Mouse (Mus musculus): Measurements from ENCODE around the gene Sorbs2. TPM values are rescaled to one million over a fixed set of nuclear protein-coding genes. Genes with fewer than 3 reads are reported as not detected.
A peak's percentile ranks its signal among the peaks of the same experiment; 100 is the strongest.

The Sorbs2 gene
- polyA plus RNA-seq, 1 experiment, result 13.9 TPM

DNA sequence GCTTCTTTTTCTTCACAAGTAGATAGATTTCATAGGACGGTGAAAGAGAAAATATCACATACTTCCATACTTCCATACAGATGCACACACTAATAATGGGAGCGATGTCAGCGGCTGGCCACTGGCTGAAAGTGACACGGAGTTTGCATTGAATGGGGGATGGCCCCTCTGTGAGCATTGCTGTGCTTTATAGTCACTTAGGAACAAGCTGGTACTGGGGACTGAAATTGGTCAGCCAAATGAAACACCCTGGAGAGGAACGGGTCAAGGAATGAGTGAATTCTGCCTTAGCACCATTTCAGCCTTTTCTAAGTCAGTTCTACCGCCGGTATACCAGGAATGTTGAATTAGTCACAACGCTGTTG is 121.5 kb downstream of the Sorbs2 start:
- WGBS, result 37% methylated on average over 8 of the region's 8 CpGs
- no peak for DNase-seq
- peak overlapping the region; percentile 24 for H3K4me3 ChIP-seq (ENCODE audit: insufficient read depth, low read depth, low read length)
- TF ChIP-seq POLR2A (IDR thresholded peaks at IDR 0.05; ENCODE audit: low read depth, low read length) (no peak), CTCF (conservative IDR thresholded peaks at IDR 0.05; ENCODE audit: insufficient read depth, insufficient read length, low read depth, low read length) (no peak)
- no peaks in the 10 kb centered on the region for H3K27me3 ChIP-seq (replicated peaks; ENCODE audit: control insufficient read depth, insufficient read depth, low read length)
- no peaks in the 10 kb centered on the region for H3K36me3 ChIP-seq (ENCODE audit: control insufficient read depth, insufficient read depth, low read length)
- no peak overlapping the region for H3K27ac ChIP-seq (ENCODE audit: insufficient read depth, low read depth, low read length)
- no peaks in the 10 kb centered on the region; the same call in 1 of the 2 replicates for H3K4me1 ChIP-seq (ENCODE audit: control insufficient read depth, insufficient read depth, low read length)

DNA sequence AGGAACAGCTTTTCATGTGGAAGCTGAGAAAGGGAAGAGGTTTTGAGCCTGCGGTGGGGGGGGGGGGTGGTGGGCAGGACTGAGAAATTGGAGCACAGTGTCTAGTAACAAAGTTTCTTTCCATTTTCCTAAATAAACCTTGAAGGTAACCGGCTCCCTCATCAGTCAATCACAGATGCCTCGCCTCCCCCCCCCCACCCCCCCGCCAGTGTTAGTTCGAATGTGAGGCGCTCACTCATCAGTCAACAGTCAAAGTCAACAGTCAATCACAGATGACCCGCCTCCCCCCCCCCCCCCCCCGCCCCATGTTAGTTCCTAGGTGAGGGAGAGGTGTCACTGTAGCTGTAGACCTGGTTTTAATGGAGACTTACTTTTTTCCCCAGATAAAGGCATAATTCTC is 123.4 kb downstream of the Sorbs2 start:
- Histone ChIP-seq H3K4me1 (ENCODE audit: control insufficient read depth, insufficient read depth, low read length) (peaks cover 5% of the 10 kb centered on the region; the same call in 1 of the 2 replicates), H3K27ac (ENCODE audit: insufficient read depth, low read depth, low read length) (no peak overlapping the region)

DNA sequence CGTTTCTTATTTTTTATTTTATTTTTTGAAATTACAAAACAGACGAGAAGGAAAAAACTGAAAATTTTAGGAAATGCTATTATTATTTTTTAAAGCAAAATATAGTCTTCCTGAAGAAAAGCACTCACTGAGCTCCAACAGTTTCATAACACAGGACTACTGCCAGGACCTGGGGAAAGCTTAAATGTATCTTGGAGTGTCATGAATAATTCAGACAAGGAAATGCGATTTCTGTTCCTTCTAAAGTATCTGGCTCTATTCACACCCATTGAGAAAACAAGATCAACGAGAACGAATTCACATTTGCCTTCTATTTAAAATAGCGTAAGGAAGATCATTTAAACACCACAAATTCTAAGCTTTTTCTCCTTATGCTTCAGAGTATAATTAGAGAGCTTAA is 127.6 kb downstream of the Sorbs2 start:
- Histone ChIP-seq H3K27me3 (replicated peaks; ENCODE audit: control insufficient read depth, insufficient read depth, low read length) (no peaks in the 10 kb centered on the region), H3K4me3 (ENCODE audit: insufficient read depth, low read depth, low read length) (no peak overlapping the region), H3K4me1 (ENCODE audit: control insufficient read depth, insufficient read depth, low read length) (peaks cover 6% of the 10 kb centered on the region; the same call in 1 of the 2 replicates), H3K36me3 (ENCODE audit: control insufficient read depth, insufficient read depth, low read length) (no peaks in the 10 kb centered on the region), H3K27ac (ENCODE audit: insufficient read depth, low read depth, low read length) (no peak overlapping the region)
- TF ChIP-seq POLR2A (IDR thresholded peaks at IDR 0.05; ENCODE audit: low read depth, low read length), result no peak
- TF ChIP-seq CTCF (conservative IDR thresholded peaks at IDR 0.05; ENCODE audit: insufficient read depth, insufficient read length, low read depth, low read length), result no peak
- 69% methylated on average over 6 of the region's 6 CpGs for WGBS
- no peak for DNase-seq

More for the DNA sequence above, 123.4 kb downstream of the Sorbs2 start:
- H3K27me3 ChIP-seq (replicated peaks; ENCODE audit: control insufficient read depth, insufficient read depth, low read length), result no peaks in the 10 kb centered on the region
- no peaks in the 10 kb centered on the region for H3K36me3 ChIP-seq (ENCODE audit: control insufficient read depth, insufficient read depth, low read length)
- no peak for DNase-seq
- TF ChIP-seq CTCF (conservative IDR thresholded peaks at IDR 0.05; ENCODE audit: insufficient read depth, insufficient read length, low read depth, low read length) (no peak), POLR2A (IDR thresholded peaks at IDR 0.05; ENCODE audit: low read depth, low read length) (no peak)
- whole genome bisulfite sequencing, result 78% methylated on average over 7 of the region's 8 CpGs
- H3K4me3 ChIP-seq (ENCODE audit: insufficient read depth, low read depth, low read length), result no peak overlapping the region

DNA sequence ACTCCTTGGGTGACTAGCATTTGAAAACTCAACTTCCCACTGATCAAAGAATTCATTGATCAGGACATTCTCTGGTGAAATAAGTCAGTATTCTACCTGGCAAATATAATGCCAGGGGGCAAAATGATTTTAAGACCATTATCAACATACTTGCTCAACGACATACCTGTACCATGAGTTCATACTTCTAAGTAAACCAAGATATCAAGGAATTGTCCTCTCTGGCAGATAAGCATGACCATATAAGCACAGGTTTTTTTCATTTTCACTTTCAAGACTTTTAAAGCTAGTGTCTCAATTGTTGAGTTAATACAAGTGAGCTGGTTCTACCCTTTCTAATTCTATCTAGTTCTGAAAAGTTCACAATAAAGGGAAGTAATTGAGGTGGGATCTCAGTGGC is 130.2 kb downstream of the Sorbs2 start:
- no peak overlapping the region for H3K4me3 ChIP-seq (ENCODE audit: insufficient read depth, low read depth, low read length)
- no peak overlapping the region for H3K27ac ChIP-seq (ENCODE audit: insufficient read depth, low read depth, low read length)
- H3K36me3 ChIP-seq (ENCODE audit: control insufficient read depth, insufficient read depth, low read length), result no peaks in the 10 kb centered on the region
- no peak for DNase-seq
- no peak for TF ChIP-seq CTCF (conservative IDR thresholded peaks at IDR 0.05; ENCODE audit: insufficient read depth, insufficient read length, low read depth, low read length)
- TF ChIP-seq POLR2A (IDR thresholded peaks at IDR 0.05; ENCODE audit: low read depth, low read length), result no peak
- WGBS, result 84% methylated on average over 1 of the region's 1 CpGs
- peaks cover 6% of the 10 kb centered on the region; the same call in 1 of the 2 replicates for H3K4me1 ChIP-seq (ENCODE audit: control insufficient read depth, insufficient read depth, low read length)
- no peaks in the 10 kb centered on the region for H3K27me3 ChIP-seq (replicated peaks; ENCODE audit: control insufficient read depth, insufficient read depth, low read length)

DNA sequence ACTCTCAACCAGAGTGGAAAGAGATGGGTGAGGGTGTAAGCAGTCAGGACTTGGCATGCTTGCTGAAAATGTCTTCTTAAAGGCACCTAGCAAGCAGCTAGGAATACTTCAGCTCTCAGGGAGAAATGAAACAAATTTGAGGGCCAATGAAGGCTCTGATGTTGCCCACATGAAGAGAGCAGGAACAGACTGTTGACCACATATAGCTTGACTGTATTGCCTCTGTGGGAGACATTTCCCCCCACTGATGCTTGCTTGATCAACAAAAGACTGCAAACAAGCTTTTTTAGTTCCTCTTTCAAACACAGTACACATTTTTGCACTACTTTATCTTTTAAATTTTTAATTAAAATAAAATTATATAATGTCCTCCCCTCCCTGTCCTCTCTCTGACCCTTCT is 131.9 kb downstream of the Sorbs2 start:
- Histone ChIP-seq H3K27me3 (replicated peaks; ENCODE audit: control insufficient read depth, insufficient read depth, low read length) (no peaks in the 10 kb centered on the region), H3K4me3 (ENCODE audit: insufficient read depth, low read depth, low read length) (no peak overlapping the region), H3K36me3 (ENCODE audit: control insufficient read depth, insufficient read depth, low read length) (no peaks in the 10 kb centered on the region), H3K4me1 (ENCODE audit: control insufficient read depth, insufficient read depth, low read length) (peaks cover 6% of the 10 kb centered on the region; the same call in 1 of the 2 replicates), H3K27ac (ENCODE audit: insufficient read depth, low read depth, low read length) (no peak overlapping the region)
- TF ChIP-seq CTCF (conservative IDR thresholded peaks at IDR 0.05; ENCODE audit: insufficient read depth, insufficient read length, low read depth, low read length), result no peak
- no peak for TF ChIP-seq POLR2A (IDR thresholded peaks at IDR 0.05; ENCODE audit: low read depth, low read length)
- no peak for DNase-seq

DNA sequence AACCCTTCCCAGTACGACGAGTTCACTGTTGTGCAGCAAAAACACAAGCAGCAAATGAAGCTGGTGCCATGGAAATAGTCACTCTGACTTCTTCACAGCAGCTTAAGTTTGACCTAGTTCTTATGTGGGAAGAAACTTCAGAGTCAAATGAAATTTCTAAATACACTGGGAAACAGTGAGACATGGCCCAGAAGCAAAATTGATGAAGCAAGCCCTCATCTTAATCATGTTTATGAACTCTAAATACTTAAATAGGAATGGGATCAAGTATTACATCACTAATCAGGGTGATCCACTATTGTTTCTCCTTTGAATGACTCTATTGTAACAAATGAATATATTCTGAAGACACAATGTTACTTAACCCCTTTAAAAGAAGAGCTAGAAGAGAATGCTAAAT is 137.1 kb downstream of the Sorbs2 start:
- 46% methylated on average over 2 of the region's 2 CpGs for WGBS
- no peak overlapping the region for H3K27ac ChIP-seq (ENCODE audit: insufficient read depth, low read depth, low read length)
- no peak for TF ChIP-seq POLR2A (IDR thresholded peaks at IDR 0.05; ENCODE audit: low read depth, low read length)
- TF ChIP-seq CTCF (conservative IDR thresholded peaks at IDR 0.05; ENCODE audit: insufficient read depth, insufficient read length, low read depth, low read length), result no peak
- no peak for DNase-seq
- no peak overlapping the region for H3K4me3 ChIP-seq (ENCODE audit: insufficient read depth, low read depth, low read length)
- no peaks in the 10 kb centered on the region for H3K27me3 ChIP-seq (replicated peaks; ENCODE audit: control insufficient read depth, insufficient read depth, low read length)
- no peaks in the 10 kb centered on the region for H3K36me3 ChIP-seq (ENCODE audit: control insufficient read depth, insufficient read depth, low read length)
- no peaks in the 10 kb centered on the region for H3K4me1 ChIP-seq (ENCODE audit: control insufficient read depth, insufficient read depth, low read length)

DNA sequence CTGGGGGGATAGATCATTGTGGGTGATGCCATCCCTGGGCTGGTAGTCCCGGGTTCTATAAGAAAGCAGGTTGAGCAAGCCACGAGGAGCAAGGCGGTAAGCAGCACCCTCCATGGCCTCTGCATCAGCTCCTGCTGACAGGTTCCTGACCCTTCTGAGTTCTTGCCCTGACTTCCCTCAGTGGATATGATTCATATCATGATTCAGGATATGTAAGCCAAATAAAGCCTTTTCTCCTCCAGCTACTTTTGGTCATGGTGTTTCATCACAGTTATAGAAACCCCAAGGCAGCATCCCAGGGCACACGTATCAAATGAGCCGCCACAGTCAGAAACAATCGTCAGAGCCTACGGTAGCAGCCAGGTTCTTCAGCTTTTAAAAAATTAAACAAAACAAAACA is 141.5 kb downstream of the Sorbs2 start:
- H3K36me3 ChIP-seq (ENCODE audit: control insufficient read depth, insufficient read depth, low read length), result no peaks in the 10 kb centered on the region
- DNase-seq, result no peak
- WGBS, result 83% methylated on average over 7 of the region's 7 CpGs
- H3K27me3 ChIP-seq (replicated peaks; ENCODE audit: control insufficient read depth, insufficient read depth, low read length), result no peaks in the 10 kb centered on the region
- no peak overlapping the region for H3K4me3 ChIP-seq (ENCODE audit: insufficient read depth, low read depth, low read length)
- no peaks in the 10 kb centered on the region for H3K4me1 ChIP-seq (ENCODE audit: control insufficient read depth, insufficient read depth, low read length)
- TF ChIP-seq POLR2A (IDR thresholded peaks at IDR 0.05; ENCODE audit: low read depth, low read length) (no peak), CTCF (conservative IDR thresholded peaks at IDR 0.05; ENCODE audit: insufficient read depth, insufficient read length, low read depth, low read length) (no peak)
- no peak overlapping the region for H3K27ac ChIP-seq (ENCODE audit: insufficient read depth, low read depth, low read length)

DNA sequence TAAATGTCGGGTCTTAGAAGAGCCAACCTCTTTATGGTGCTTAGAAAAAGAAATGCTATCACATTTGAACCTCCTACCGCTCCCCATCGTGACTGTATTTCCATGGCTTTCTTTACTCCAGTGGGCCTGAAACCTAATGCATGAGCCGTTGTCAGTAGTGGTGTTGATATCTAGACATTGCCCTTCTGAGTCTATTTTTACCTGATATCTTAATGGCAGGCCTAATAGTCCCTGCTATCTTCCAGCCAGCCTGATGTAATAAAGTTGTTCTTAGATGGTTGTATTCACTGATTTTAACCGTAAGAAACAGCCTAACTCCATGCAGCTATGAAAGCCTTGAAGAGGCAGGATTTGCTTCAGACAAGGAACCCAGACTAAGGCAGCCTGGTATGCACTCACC is 142.4 kb downstream of the Sorbs2 start:
- 77% methylated on average over 5 of the region's 5 CpGs for WGBS
- H3K27ac ChIP-seq (ENCODE audit: insufficient read depth, low read depth, low read length), result no peak overlapping the region
- no peaks in the 10 kb centered on the region for H3K36me3 ChIP-seq (ENCODE audit: control insufficient read depth, insufficient read depth, low read length)
- no peak overlapping the region for H3K4me3 ChIP-seq (ENCODE audit: insufficient read depth, low read depth, low read length)
- TF ChIP-seq CTCF (conservative IDR thresholded peaks at IDR 0.05; ENCODE audit: insufficient read depth, insufficient read length, low read depth, low read length), result no peak
- TF ChIP-seq POLR2A (IDR thresholded peaks at IDR 0.05; ENCODE audit: low read depth, low read length), result no peak
- no peaks in the 10 kb centered on the region for H3K4me1 ChIP-seq (ENCODE audit: control insufficient read depth, insufficient read depth, low read length)
- no peak for DNase-seq
- no peaks in the 10 kb centered on the region for H3K27me3 ChIP-seq (replicated peaks; ENCODE audit: control insufficient read depth, insufficient read depth, low read length)

Measured in kidney, adult 2 months (tissue).